Mouse (Mus musculus) heart, embryonic 16.5 days (tissue): ENCODE data around the gene Gm49320. TPM values are rescaled to one million over a fixed set of nuclear protein-coding genes. Genes with fewer than 3 reads are reported as not detected.

Experiments
- ATAC-seq: fragments of 200-750 bp; cut with Nextera tagmentation; replicated peaks from 2 replicates; pipeline ENCODE4 v1.8.0; 2017; ENCODE audit warnings: moderate number of reproducible peaks; ENCODE audit not compliant: insufficient read depth, low FRiP score; ENCODE audit errors: extremely low read depth
- H3K27ac ChIP-seq: fragments of 300-500 bp; sonication (generic); 2 replicates; pipeline ENCODE4 v1.5.1; 2014; ENCODE audit warnings: mild to moderate bottlenecking, low read length, control low read depth, moderate library complexity
- H3K27me3 ChIP-seq: fragments of 300-500 bp; sonication (generic); 2 replicates; pipeline ENCODE4 v1.6.1; 2014; ENCODE audit warnings: low read length, mixed read lengths; ENCODE audit not compliant: control insufficient read depth, insufficient read depth
- H3K36me3 ChIP-seq: fragments of 300-500 bp; sonication (generic); 2 replicates; pipeline ENCODE4 v1.6.1; 2014; ENCODE audit not compliant: control insufficient read depth, insufficient read depth
- H3K4me1 ChIP-seq: fragments of 300-500 bp; sonication (generic); 2 replicates; pipeline ENCODE4 v1.6.1; 2014; ENCODE audit warnings: low read length, mixed read lengths; ENCODE audit not compliant: control insufficient read depth, insufficient read depth
- H3K4me2 ChIP-seq: fragments of 300-500 bp; sonication (generic); 2 replicates; pipeline ENCODE4 v1.6.1; 2014; ENCODE audit warnings: low read depth, mild to moderate bottlenecking, control low read depth, low read length
- H3K4me3 ChIP-seq: fragments of 300-500 bp; sonication (generic); 2 replicates; pipeline ENCODE4 v1.5.1; 2014; ENCODE audit warnings: mild to moderate bottlenecking, control low read depth, low read length
- H3K9ac ChIP-seq: fragments of 300-500 bp; sonication (generic); 2 replicates; pipeline ENCODE4 v1.6.1; 2014; ENCODE audit warnings: low read length, control low read depth
- H3K9me3 ChIP-seq: fragments of 300-500 bp; sonication (generic); replicated peaks from 2 replicates; pipeline ENCODE4 v1.6.1; 2016; ENCODE audit warnings: low read length; ENCODE audit not compliant: control insufficient read depth
- WGBS: fragments of 180-500 bp; shearing (Covaris S2); extraction: QIAGEN DNeasy Blood & Tissue Kit; methylation state at CpG from one replicate; pipeline ENCODE4 v1.1.7; 2014; 5-methylcytosine and 5-hydroxymethylcytosine counted together
- polyA plus RNA-seq: library from polyadenylated mRNA; unstranded; fragments of >200 nt; fragmentation: Nextera tagmentation; extraction: Ambion mirVana; gene quantifications from 2 replicates; pipeline ENCODE4 v1.2.1, GENCODE M21; 2015

Gm49320 gene
- polyA plus RNA-seq, 1 experiment from 2014 or later, result 0.81 TPM

DNA sequence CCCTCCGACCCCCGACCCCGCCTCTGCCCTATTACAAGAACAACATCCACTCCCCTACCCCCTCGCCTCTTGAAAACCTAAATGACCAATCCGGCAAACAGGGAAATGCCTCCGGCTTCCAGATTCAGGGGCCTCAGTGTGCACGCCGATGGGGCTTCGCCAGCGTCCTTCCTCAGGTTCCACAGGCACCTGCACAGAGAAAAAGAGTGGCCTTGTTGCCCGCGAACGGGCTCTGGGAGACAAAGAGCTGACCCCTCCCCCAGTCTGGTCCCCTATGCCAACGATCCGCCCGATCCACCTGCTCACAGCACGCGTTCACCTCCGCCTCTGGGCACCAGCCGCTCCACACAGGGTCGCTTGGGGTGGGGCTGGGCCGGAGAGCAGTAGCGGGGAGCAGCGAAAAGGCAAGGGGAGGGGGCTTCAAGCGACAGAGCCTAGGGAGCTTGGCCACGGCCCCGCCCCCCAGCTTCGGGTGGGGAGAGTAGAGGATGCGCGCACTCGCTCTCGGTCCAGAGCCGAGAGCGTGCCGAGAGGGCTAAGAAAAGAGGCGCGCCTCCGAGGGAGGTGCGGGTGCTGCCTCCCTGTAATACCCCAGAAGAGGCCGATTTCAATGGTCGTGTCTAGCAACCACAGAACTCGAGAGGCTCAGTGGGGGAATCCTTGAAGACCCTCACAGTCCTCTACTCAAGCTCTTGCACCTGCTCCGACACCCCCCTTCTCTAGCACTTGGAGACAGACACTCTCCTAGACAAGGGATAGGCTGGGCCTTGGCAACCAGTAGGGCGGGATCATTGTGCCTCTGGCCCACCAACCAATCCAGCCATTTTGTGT, 21.7 kb upstream of the Gm49320 start, which contains the start of gene Prr36:
Gene Prr36 (minus strand): TSS at position 669 of the 831 bp plus-strand sequence.
- no peak for ATAC-seq
- H3K9ac ChIP-seq, result peak within 1 kb of the TSS; percentile 69
- 2% methylated on average over 44 of the region's 44 CpGs for WGBS
- H3K9me3 ChIP-seq, result no peaks in the 10 kb centered on the region
- H3K36me3 ChIP-seq, result no peaks in the 10 kb centered on the region
- no peak within 1 kb of the TSS for H3K27ac ChIP-seq
- peak within 1 kb of the TSS; percentile 95 for H3K4me2 ChIP-seq
- H3K4me1 ChIP-seq, result peaks cover 27% of the 10 kb centered on the region
- H3K4me3 ChIP-seq, result peak within 1 kb of the TSS; percentile 65
- peaks cover 53% of the 10 kb centered on the region for H3K27me3 ChIP-seq

GRCm38 (mm10) chr8:4219617-4220016, 19.0 kb upstream of the Gm49320 start:
- Histone ChIP-seq H3K4me3 (no peak overlapping the region), H3K36me3 (no peaks in the 10 kb centered on the region), H3K9ac (no peak overlapping the region), H3K27ac (no peak overlapping the region), H3K4me1 (peaks cover 14% of the 10 kb centered on the region), H3K9me3 (no peaks in the 10 kb centered on the region), H3K27me3 (peaks cover 43% of the 10 kb centered on the region), H3K4me2 (no peak overlapping the region)
- no peak for ATAC-seq
- WGBS, result 88% methylated on average over 3 of the region's 3 CpGs

GRCm38 (mm10) chr8:4222059-4222458, 16.6 kb upstream of the Gm49320 start:
- H3K4me3 ChIP-seq, result no peak overlapping the region
- H3K4me1 ChIP-seq, result peaks cover 7% of the 10 kb centered on the region; the same call in 1 of the 2 replicates
- H3K4me2 ChIP-seq, result no peak overlapping the region
- no peak overlapping the region for H3K9ac ChIP-seq
- H3K27me3 ChIP-seq, result peaks cover 28% of the 10 kb centered on the region
- ATAC-seq, result no peak
- no peak overlapping the region for H3K27ac ChIP-seq
- H3K36me3 ChIP-seq, result no peaks in the 10 kb centered on the region
- no peaks in the 10 kb centered on the region for H3K9me3 ChIP-seq

DNA sequence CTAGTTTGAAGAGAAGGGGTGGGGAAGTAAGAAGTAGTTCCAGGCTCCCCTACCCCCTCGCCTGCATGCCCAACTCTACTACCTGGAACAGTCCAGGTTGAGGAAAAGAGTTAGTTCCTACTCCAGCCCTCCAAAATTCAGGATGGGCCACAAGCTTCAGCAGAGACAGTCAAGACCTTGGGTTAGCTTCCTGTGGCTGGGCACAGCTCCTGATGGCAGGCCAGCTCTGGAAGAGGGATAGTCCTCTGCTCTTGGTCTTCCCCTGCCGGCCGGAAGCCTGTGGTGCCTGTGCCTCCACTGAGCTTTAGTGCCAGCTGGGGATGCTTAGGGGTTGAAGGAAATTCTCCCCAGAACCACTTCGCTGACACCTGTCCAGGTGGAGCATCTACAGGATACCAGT, 12.3 kb upstream of the Gm49320 start:
- Histone ChIP-seq H3K36me3 (no peaks in the 10 kb centered on the region), H3K4me3 (peak overlapping the region; percentile 37), H3K9me3 (no peaks in the 10 kb centered on the region), H3K4me1 (peaks cover 3% of the 10 kb centered on the region; the same call in 1 of the 2 replicates), H3K27ac (no peak overlapping the region), H3K4me2 (peak overlapping the region; percentile 59), H3K9ac (no peak overlapping the region; the same call in 1 of the 2 replicates), H3K27me3 (peaks cover 24% of the 10 kb centered on the region)
- ATAC-seq, result no peak
- 26% methylated on average over 4 of the region's 4 CpGs for WGBS

GRCm38 (mm10) chr8:4226739-4227347, 11.8 kb upstream of the Gm49320 start, which contains the start of gene Lrrc8e:
TSS of gene Lrrc8e (plus strand) at chr8:4226827.
- Histone ChIP-seq H3K4me1 (peaks cover 3% of the 10 kb centered on the region; the same call in 1 of the 2 replicates), H3K36me3 (no peaks in the 10 kb centered on the region), H3K9ac (peak within 1 kb of the TSS; percentile 30), H3K27ac (no peak within 1 kb of the TSS), H3K4me3 (peak within 1 kb of the TSS; percentile 37), H3K4me2 (peak within 1 kb of the TSS; percentile 59), H3K27me3 (peaks cover 24% of the 10 kb centered on the region), H3K9me3 (no peaks in the 10 kb centered on the region)
- whole genome bisulfite sequencing, result 5% methylated on average over 33 of the region's 33 CpGs
- ATAC-seq, result peak; percentile 41

GRCm38 (mm10) chr8:4227919-4228318, 10.7 kb upstream of the Gm49320 start:
- 87% methylated on average over 4 of the region's 4 CpGs for WGBS
- Histone ChIP-seq H3K36me3 (no peaks in the 10 kb centered on the region), H3K4me1 (peaks cover 3% of the 10 kb centered on the region; the same call in 1 of the 2 replicates)

GRCm38 (mm10) chr8:4229784-4230183, 8.9 kb upstream of the Gm49320 start:
- peaks cover 3% of the 10 kb centered on the region; the same call in 1 of the 2 replicates for H3K4me1 ChIP-seq
- no peaks in the 10 kb centered on the region for H3K9me3 ChIP-seq
- no peak overlapping the region for H3K4me3 ChIP-seq
- no peak overlapping the region for H3K4me2 ChIP-seq
- no peak overlapping the region for H3K9ac ChIP-seq
- WGBS, result 60% methylated on average over 5 of the region's 5 CpGs
- no peak for ATAC-seq
- H3K27ac ChIP-seq, result no peak overlapping the region
- H3K36me3 ChIP-seq, result no peaks in the 10 kb centered on the region
- peaks cover 23% of the 10 kb centered on the region for H3K27me3 ChIP-seq

More at GRCm38 (mm10) chr8:4227919-4228318, 10.7 kb upstream of the Gm49320 start:
- Histone ChIP-seq H3K9me3 (no peaks in the 10 kb centered on the region), H3K27me3 (peaks cover 24% of the 10 kb centered on the region), H3K27ac (no peak overlapping the region), H3K4me3 (no peak overlapping the region), H3K4me2 (no peak overlapping the region), H3K9ac (no peak overlapping the region)
- no peak for ATAC-seq

DNA sequence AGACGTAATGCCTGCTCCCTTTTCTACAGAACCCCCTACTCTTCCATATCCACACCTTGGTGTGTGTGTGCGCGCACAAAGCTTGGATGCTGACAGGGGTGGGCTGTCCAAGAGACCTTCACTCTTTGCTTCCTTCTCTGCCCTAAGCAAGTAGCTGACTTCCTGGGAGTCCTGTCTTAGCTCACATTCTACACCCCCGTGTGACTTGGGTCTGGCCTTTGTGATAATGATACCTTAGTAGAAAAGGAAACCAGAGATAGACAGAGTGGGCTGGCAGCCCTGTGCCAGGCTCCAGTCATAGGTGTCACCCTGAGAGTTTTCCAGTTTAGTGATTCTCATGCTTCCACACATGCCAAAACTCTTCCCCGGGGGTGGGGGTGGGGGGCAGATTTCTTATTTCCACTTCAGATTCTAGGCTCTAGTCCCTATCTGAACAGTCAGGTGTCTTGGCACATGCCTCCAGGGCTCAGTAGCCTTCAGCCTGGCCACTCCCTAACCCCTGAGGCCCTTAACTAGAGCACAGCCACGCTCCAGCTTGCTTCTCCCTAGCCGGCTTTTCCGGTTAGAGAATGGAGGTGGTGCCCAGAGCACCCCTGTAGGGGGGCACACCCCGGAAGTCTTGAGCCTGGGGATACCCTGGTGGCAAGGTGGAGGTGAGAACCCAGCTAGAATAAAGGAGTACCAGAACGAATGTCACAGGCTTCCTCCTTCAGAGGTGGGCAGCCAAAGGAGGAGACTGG, 7.9 kb upstream of the Gm49320 start:
- no peak overlapping the region for H3K27ac ChIP-seq
- 47% methylated on average over 10 of the region's 10 CpGs for WGBS
- H3K4me1 ChIP-seq, result peaks cover 3% of the 10 kb centered on the region; the same call in 1 of the 2 replicates
- H3K4me3 ChIP-seq, result no peak overlapping the region
- no peak for ATAC-seq
- H3K9ac ChIP-seq, result no peak overlapping the region
- peaks cover 19% of the 10 kb centered on the region for H3K27me3 ChIP-seq
- no peaks in the 10 kb centered on the region for H3K9me3 ChIP-seq
- no peaks in the 10 kb centered on the region for H3K36me3 ChIP-seq
- H3K4me2 ChIP-seq, result no peak overlapping the region
